Mouse (Mus musculus): ENCODE measurements around the gene Rimkla. TPM values are rescaled to one million over a fixed set of nuclear protein-coding genes. Genes with fewer than 3 reads are reported as not detected.
"Not testable (repeated sequence)": the region's sequence is repeated elsewhere in the genome, so short reads cannot be mapped to it uniquely, and the experiment has no call there.

Rimkla gene
- polyA plus RNA-seq (2016; fragmentation: Nextera tagmentation; extraction: Ambion mirVana): 8.9 and 9.3 TPM in 2 replicates

DNA sequence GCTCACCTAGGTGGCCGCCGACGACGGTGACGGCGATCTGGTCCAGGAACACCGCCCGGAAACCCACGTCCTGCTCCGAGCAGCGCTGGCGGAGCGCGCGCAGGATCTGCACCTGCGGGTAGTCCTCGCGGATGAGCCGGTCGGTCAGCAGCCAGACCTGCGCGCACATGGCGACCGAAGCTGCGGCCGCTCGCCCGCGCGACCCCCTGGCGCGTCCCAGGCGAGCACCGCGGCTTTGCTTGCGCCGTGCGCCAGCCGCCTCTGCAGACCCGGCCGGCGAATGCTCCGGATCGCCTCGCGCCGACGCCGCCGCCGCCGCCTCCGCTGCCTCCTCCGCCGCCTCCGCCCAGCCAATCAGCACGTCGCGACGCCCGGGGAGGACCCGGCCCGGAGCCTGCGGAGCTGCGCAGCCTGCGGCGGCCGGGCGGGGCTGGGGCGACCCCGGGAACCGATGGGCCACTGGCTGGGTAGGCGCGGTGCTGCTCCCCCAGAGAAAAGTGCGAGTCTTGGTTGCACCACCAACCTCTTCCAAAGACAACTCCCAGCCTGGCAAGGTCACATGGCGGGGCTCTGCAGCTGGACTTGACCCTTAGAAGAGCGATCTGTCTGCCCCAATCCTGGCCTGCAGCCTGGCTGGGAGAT, at the start of gene Rimkla:
Rimkla (minus strand) TSS at position 338 of the 642 bp plus-strand sequence.
- peak; percentile 93 for ATAC-seq (ENCODE audit: low FRiP score, low read depth)
- Histone ChIP-seq H3K9ac (replicated peaks) (peak within 1 kb of the TSS; percentile 70), H3K4me2 (replicated peaks) (peak within 1 kb of the TSS; percentile 81), H3K4me1 (peaks cover 3% of the 10 kb centered on the region; the same call in 1 of the 2 replicates), H3K27me3 (peaks cover 22% of the 10 kb centered on the region), H3K36me3 (no peaks in the 10 kb centered on the region), H3K4me3 (peak within 1 kb of the TSS; percentile 55), H3K27ac (replicated peaks) (peak within 1 kb of the TSS; percentile 75), H3K9me3 (no peaks in the 10 kb centered on the region)
- under 1% methylated on average over 59 of the region's 77 CpGs for WGBS

- 7% methylated on average over 10 of the region's 10 CpGs for WGBS
- no peak for ATAC-seq (ENCODE audit: low FRiP score, low read depth)
- Histone ChIP-seq H3K9me3 (no peaks in the 10 kb centered on the region), H3K4me2 (replicated peaks) (peak overlapping the region; percentile 74), H3K36me3 (no peaks in the 10 kb centered on the region), H3K9ac (replicated peaks) (peak overlapping the region; percentile 95), H3K4me1 (peaks cover 17% of the 10 kb centered on the region), H3K27me3 (no peaks in the 10 kb centered on the region), H3K27ac (replicated peaks) (peak overlapping the region; percentile 98; the same call in 1 of the 2 replicates), H3K4me3 (peak overlapping the region; percentile 97)
These were observed 48.1 kb upstream of the Rimkla start for GRCm38 (mm10) chr4:119540533-119540890.

DNA sequence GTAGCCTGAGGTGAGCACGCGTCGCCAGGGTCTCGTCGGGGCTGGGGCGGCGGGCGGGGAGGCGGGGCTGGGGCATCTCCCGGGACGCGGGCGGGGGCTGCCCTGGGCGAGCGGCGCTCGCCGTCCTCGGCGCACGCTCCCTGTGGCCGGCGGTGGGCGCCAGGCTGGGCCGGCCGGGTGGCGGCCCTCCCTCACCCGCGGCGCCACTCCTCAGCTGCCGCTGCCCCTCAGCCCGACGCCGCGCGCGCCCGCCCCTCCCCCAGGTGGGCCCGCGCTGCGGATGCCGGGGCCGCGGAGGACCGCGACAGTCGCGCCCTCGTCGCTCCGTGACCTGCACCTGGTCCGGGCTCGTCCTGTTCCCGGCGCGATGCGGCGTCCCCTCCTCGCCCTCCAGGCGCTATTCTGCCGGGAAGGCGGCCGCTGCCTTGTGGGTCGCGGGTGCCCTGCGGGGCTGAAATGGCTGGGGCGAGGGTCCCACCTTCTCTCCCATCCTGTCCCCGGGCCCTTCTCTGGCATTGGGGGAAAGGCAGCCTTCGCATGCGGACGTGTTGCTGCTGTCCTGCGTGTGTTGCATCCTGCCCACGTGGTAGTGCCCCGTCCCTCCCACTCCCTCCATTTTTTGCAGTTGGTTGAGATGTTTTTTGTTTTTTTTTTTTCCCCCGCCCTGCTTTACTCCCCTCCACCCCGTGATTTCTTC, 47.6 kb upstream of the Rimkla start:
- H3K36me3 ChIP-seq: no peaks in the 10 kb centered on the region
- ATAC-seq (ENCODE audit: low FRiP score, low read depth): peak; percentile 90
- under 1% methylated on average over 40 of the region's 76 CpGs for WGBS
- H3K4me1 ChIP-seq: peaks cover 17% of the 10 kb centered on the region
- peak overlapping the region; percentile 95 for H3K9ac ChIP-seq (replicated peaks)
- H3K27me3 ChIP-seq: no peaks in the 10 kb centered on the region
- H3K9me3 ChIP-seq: no peaks in the 10 kb centered on the region
- H3K4me2 ChIP-seq (replicated peaks): peak overlapping the region; percentile 74
- H3K27ac ChIP-seq (replicated peaks): peak overlapping the region; percentile 98
- H3K4me3 ChIP-seq: peak overlapping the region; percentile 97

DNA sequence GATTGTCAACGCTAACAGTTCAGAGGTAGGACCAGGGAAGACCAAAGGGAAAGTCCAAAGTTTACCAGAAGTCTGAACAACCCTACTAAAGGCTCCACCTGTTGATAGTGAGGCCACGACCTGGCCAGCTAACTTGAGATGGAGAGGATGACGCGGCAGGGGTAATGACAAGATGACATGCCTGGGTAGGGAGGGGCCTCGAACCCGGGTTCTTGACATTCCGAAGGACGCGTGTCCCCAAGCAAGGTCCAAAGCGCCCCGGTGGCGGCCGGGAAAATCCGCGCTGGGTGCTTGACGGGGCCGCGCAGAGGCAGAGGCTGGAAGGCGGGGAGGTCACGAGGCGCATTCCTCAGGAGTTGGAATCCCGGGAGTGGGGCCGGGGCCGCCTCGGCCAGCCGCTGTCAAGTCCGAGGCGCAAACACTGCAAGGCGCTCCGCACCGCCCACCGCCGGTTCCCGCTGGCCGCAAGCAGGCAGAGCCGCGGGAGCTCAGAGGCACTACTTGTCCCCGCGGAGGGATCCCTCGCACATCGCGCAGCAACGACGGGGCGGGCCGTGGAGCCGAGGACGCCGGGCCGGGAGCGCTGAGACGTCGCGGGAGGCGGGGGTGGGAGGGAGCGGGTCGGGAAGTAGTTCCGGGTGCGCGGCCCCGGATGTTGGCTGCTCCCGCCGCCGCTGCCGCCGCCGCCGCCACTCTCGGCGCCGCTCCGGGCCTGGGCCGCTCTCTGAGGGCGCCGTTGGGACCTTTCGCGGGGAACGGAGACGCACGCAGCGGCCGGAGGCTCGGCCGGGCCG, 46.8 kb upstream of the Rimkla start, which contains the start of gene Frg2f1:
Frg2f1 (minus strand) TSS at position 499 of the 794 bp plus-strand sequence.
- peak within 1 kb of the TSS; percentile 95 for H3K9ac ChIP-seq (replicated peaks)
- no peaks in the 10 kb centered on the region for H3K27me3 ChIP-seq
- H3K27ac ChIP-seq (replicated peaks): peak within 1 kb of the TSS; percentile 98
- peaks cover 17% of the 10 kb centered on the region for H3K4me1 ChIP-seq
- H3K4me3 ChIP-seq: peak within 1 kb of the TSS; percentile 97
- no peaks in the 10 kb centered on the region for H3K9me3 ChIP-seq
- peak within 1 kb of the TSS; percentile 74 for H3K4me2 ChIP-seq (replicated peaks)
- under 1% methylated on average over 84 of the region's 85 CpGs for WGBS
- no peaks in the 10 kb centered on the region for H3K36me3 ChIP-seq
- ATAC-seq (ENCODE audit: low FRiP score, low read depth): peak; percentile 94

DNA sequence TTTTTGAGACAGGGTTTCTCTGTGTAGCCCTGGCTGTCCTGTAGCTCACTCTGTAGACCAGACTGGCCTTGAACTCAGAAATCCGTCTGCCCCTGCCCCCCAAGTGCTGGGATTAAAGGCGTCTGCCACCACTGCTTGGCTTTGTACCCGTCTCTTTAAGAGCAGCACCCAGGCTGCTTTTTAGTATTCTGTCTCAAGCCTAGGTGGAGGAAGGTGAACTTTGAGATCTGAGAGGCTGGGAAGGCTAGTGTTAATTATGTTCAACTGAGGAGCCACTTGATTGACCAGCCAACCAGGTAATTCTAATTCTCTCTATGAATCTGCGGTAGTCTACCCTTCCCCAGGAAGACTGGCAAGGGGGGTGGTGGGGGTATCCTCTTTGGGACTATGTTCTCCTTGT, 45.0 kb upstream of the Rimkla start:
- H3K4me3 ChIP-seq: no peak overlapping the region
- H3K4me1 ChIP-seq: peaks cover 17% of the 10 kb centered on the region
- WGBS: 68% methylated on average over 4 of the region's 4 CpGs
- H3K36me3 ChIP-seq: no peaks in the 10 kb centered on the region
- H3K9ac ChIP-seq (replicated peaks): no peak overlapping the region
- no peak overlapping the region for H3K27ac ChIP-seq (replicated peaks)
- no peak for ATAC-seq (ENCODE audit: low FRiP score, low read depth)
- no peaks in the 10 kb centered on the region for H3K9me3 ChIP-seq
- H3K4me2 ChIP-seq (replicated peaks): no peak overlapping the region
- H3K27me3 ChIP-seq: no peaks in the 10 kb centered on the region

- H3K4me2 ChIP-seq (replicated peaks); H3K36me3 ChIP-seq; H3K9ac ChIP-seq (replicated peaks); H3K9me3 ChIP-seq; H3K4me3 ChIP-seq; H3K27ac ChIP-seq (replicated peaks); ATAC-seq (ENCODE audit: low FRiP score, low read depth); H3K27me3 ChIP-seq: not testable (repeated sequence)
- peaks cover 17% of the 10 kb centered on the region for H3K4me1 ChIP-seq
- 87% methylated on average over 4 of the region's 4 CpGs for WGBS
These were observed 44.2 kb upstream of the Rimkla start, which contains the start of gene Foxj3 for GRCm38 (mm10) chr4:119536615-119537014. Gene Foxj3 (plus strand): TSS chr4:119537004.

DNA sequence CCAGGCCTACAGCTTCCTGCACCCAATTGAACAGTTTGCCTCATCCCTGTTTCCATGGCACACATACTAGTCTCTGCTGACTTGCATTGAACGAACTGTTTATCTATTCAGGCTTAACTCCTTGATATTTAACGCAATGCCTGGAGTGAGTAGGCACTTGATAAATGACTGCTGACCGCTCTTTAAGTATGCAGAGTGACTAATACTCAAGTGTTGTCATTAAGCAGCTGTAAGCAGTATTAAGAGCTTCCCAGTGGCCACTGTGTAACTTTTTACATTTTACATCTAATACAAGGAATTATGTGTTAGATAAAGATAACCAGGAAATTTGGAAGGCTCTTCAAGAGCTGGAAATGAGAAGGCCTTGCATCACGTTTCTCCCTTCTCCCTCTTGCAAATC, 42.7 kb upstream of the Rimkla start:
- WGBS: 56% methylated on average over 4 of the region's 4 CpGs
- Histone ChIP-seq H3K4me3 (no peak overlapping the region), H3K4me1 (peaks cover 8% of the 10 kb centered on the region; the same call in 1 of the 2 replicates), H3K36me3 (no peaks in the 10 kb centered on the region), H3K9ac (replicated peaks) (no peak overlapping the region), H3K27ac (replicated peaks) (no peak overlapping the region), H3K4me2 (replicated peaks) (no peak overlapping the region), H3K9me3 (no peaks in the 10 kb centered on the region), H3K27me3 (no peaks in the 10 kb centered on the region)
- no peak for ATAC-seq (ENCODE audit: low FRiP score, low read depth)

GRCm38 (mm10) chr4:119531813-119532212, 39.4 kb upstream of the Rimkla start:
- Histone ChIP-seq H3K36me3 (no peaks in the 10 kb centered on the region), H3K4me2 (replicated peaks) (no peak overlapping the region), H3K27me3 (no peaks in the 10 kb centered on the region), H3K9ac (replicated peaks) (no peak overlapping the region), H3K4me1 (no peaks in the 10 kb centered on the region), H3K9me3 (no peaks in the 10 kb centered on the region), H3K4me3 (no peak overlapping the region), H3K27ac (replicated peaks) (no peak overlapping the region)
- ATAC-seq (ENCODE audit: low FRiP score, low read depth): no peak
- WGBS: 68% methylated on average over 2 of the region's 2 CpGs

DNA sequence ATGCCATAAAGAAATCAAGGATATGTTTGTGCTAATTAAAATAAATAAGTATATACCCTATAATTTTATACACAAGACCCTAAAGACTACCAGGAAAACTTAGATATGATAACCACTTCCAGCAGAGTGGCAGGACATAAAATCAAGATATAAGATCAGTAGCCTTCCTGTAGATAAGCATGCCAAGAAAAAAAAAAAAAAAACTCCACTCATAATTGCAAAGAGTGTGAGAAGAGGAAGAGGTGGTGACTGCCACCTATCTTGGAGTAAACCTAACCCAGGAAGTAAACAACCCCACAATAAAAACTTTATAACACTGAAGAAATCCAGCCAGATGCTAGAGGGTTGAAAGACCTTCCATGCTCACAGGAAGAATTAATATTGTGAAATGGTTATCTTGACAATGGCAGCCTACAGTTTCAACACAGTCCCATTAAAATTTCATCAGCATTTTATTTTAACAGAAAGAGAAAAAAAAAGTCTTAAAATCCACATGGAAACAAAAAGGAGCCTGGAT, 34.0 kb upstream of the Rimkla start:
- H3K27me3 ChIP-seq: no peaks in the 10 kb centered on the region
- no peaks in the 10 kb centered on the region for H3K9me3 ChIP-seq
- peaks cover 6% of the 10 kb centered on the region; the same call in 1 of the 2 replicates for H3K4me1 ChIP-seq
- H3K36me3 ChIP-seq: no peaks in the 10 kb centered on the region
- no peak overlapping the region for H3K4me2 ChIP-seq (replicated peaks)
- no peak overlapping the region for H3K9ac ChIP-seq (replicated peaks)
- H3K4me3 ChIP-seq: no peak overlapping the region
- ATAC-seq (ENCODE audit: low FRiP score, low read depth): no peak
- H3K27ac ChIP-seq (replicated peaks): no peak overlapping the region

DNA sequence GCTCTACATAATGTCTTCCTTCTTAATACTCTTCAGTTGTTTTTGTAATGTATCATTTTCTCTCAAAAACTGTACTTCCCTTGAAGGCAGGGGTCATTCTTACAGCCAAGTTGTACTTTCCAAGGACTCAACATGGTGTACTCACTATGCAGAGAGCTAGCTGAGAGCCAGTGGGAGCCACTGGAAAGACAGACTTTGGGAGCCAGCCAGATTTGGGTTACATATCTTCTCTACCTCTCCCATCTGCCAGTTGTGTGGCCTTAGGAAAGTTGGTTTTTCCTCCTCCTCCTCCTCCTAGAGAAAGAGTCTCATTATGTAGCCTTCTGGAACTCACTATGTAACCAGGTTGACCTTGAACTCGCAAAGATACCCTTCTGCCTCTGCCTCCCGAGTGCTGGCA, 32.0 kb upstream of the Rimkla start:
- Histone ChIP-seq H3K9ac (replicated peaks) (no peak overlapping the region), H3K4me1 (peaks cover 6% of the 10 kb centered on the region; the same call in 1 of the 2 replicates), H3K36me3 (no peaks in the 10 kb centered on the region), H3K4me2 (replicated peaks) (no peak overlapping the region), H3K27me3 (no peaks in the 10 kb centered on the region), H3K27ac (replicated peaks) (peak overlapping the region; percentile 65), H3K4me3 (no peak overlapping the region), H3K9me3 (no peaks in the 10 kb centered on the region)
- WGBS: 88% methylated on average over 2 of the region's 2 CpGs
- ATAC-seq (ENCODE audit: low FRiP score, low read depth): no peak

GRCm38 (mm10) chr4:119524010-119524409, 31.6 kb upstream of the Rimkla start:
- no peaks in the 10 kb centered on the region for H3K36me3 ChIP-seq
- 78% methylated on average over 1 of the region's 1 CpGs for WGBS
- no peaks in the 10 kb centered on the region for H3K9me3 ChIP-seq
- H3K9ac ChIP-seq (replicated peaks): no peak overlapping the region
- peak overlapping the region; percentile 65 for H3K27ac ChIP-seq (replicated peaks)
- H3K4me2 ChIP-seq (replicated peaks): no peak overlapping the region
- no peak overlapping the region for H3K4me3 ChIP-seq
- no peaks in the 10 kb centered on the region for H3K27me3 ChIP-seq
- no peak for ATAC-seq (ENCODE audit: low FRiP score, low read depth)
- peaks cover 6% of the 10 kb centered on the region; the same call in 1 of the 2 replicates for H3K4me1 ChIP-seq
